Mouse (Mus musculus) thymus, postnatal 10 days (tissue): Measurements from ENCODE around the gene Cdc37.

Source experiments
- DNase-seq, 2 experiments: peaks; one replicate each; pipeline ENCODE4 v3.0.0; 2021; ENCODE audit warnings: low spot score in 2 of 2

The Cdc37 gene

DNA sequence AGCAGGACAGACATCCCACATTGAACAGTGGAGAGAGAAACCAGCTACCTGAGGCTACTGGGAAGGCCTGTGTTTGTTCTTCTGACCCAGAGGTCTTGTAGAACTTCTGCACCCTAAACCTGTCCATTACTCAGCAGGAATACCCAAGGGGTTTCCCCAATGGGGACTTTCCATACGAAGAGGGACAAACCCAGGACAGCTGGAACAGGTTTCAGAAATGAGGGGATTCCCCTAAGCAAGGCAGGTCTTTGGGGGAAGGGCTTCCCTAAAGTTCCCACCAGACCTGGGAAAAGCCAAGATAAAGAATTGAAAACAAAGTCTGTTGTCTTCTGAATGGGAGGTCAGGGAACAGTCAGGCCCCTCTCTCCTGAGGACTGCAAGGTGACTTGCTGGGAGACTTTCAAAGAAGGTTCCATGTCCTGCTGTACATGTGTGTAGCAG, 13.8 kb downstream of the Cdc37 start:
- no peak for DNase-seq

DNA sequence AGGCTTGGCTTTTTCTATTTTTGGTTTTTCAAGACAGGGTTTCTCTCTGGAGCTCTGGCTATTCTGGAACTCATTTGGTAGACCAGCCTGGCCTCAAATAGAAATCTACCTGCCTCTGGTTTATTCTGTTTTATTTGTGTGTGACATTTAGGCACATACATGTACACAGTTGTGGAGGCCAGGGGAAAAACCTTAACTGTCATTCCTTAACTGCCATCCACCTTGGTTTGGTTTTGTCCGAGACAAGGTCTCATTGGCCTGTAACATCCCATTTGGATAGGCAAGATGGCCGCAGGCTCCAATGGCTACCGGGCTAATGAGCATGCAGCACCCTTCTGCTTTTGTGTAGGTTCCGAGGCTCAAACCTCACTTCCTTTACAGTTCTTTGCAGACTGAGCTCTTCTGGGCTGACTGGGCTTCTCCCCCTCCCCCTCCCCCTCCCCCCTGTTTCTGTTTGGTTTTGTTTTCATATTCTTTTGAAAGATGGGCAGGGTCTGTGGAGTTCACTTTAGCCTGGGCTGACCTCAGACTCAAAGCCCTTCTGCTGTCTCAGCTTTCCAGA, 14.4 kb downstream of the Cdc37 start:
- no peak for DNase-seq

DNA sequence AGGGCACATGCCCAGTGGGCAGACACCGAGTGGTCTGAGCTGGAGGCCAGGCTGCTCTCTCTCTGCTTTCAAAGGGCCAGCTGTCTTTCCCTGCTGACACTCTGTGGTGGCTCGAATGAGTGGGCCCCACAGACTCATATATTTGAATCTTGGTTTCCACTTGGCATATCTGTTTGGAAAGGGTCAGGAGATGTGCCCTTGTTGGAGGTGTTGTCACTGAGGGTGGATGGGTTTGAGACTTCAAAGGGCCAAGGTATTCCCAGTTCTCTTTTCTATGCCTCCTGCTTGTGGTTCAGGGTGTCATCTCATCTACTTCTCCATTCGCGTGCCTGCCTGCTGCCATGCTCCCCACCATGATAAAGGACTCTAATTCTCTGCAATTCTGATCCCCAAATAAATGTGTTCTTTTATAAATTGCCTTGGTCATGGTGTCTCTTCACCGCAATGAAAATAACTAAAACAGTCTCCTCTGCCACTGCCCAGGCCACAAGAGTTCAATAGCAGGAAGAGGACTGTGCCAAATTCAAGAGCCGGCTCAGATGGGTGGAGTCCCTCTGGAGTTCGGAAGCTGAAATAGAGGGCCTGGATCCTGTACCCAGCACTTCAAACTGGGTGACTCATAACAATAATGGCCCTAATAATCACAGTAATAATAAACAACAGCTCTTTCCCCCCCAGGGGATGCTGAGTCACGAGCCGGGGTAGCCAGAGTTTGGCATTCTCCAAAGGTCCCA, 15.0 kb downstream of the Cdc37 start:
- no peak for DNase-seq

DNA sequence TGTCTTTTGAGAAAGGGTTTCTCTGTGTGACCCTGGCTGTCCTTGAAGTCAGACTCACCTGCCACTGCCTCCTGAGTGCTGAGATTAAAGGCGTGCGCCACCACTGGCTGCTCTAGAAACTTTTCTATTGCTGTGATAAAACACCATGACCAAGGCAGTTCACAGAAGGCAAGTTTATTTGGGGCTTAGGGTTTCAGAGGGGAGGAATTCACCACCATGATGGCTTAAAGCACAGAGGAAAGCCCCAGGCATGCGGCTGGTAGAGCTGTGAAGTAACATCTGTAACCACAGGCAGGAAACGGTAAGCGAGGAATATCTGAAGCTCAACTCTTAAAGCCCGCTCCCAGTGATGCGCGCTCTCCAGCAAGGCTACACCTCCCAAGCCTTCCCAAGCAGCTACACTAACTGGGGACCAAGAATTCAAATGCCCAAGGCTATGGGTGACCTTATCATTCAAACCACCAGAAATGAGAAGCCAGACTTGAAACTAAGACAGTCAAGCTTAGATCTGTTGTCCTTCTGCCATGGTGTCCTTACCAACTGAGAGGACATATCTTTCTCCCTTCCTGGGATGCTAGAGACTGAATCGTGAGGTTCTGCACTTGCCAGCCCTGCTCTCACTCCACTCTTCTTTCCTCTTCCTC, 16.6 kb downstream of the Cdc37 start:
- peak; percentile 44 to 52 for DNase-seq

DNA sequence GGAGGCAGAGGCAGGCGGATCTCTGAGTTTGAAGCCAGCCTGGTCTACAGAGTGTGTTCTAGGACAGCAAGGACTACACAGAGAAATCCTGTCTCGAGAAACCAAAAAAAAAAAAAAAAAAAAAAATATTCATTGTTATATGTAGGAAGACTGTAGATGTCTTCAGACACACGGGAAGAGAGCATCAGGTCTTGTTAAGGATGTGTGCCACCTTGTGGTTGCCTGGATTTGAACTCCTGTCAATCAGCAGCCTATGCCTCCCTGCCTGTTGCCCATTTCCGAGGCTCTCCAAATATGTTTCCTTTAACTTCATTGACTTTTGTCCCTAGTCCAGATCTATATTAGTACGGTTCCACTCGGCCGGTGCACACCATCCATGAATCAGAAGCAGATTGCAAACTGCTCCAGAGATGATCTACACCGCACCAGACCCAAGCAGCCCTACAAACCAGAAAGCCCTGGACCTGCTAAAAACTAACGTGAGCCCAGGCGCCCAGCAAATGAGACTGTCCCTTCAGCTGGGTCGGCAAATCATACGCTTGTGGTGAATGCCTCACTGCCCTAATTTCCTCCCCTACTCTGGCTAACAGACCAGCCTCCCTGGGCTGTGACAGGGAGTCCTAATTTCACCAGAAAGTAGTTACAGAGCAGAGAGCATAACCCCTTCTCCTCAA, 17.5 kb downstream of the Cdc37 start:
- DNase-seq = no peak

DNA sequence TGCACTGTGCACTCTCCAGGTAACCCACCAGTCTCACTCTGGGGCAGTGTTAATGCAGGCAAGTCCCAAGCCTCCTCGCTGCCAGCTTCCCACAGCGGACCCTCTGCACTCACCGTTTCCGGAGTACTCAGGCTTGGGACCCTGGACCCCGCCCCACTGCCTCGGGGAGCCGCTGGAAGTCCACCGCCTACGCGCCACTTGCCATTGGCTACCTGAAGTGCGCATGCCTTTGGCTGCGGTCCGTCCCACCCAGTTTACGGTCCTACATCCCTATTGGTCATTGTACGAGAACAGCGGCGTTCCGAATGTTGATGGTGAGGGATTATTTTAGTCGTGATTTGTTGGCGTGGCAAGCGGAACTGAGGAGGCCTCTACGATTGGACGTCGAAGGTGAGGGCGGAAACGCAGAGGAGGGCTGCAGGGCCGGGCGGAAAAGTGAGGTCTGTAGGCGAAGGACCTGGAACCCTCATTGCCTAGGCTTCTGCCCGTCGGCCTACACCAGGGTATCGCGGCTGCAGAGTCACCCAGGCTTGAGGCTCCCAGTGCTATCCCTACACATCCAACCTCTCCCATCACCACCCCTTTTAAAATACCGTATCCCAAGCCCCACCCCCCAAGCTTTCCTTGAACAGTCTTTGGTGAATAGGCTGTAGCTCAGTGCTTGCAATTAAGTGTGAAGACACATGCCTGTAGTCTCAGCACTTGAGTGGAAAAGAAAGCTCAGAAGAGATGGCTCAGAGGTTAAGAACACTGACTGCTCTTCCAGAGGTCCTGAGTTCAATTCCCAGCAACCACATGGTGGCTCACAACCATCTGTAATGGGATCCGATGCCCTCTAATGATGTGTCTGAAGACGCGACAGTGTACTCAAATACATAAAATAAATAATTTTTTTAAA, 18.5 kb downstream of the Cdc37 start, which contains the start of gene Tyk2:
TSS of gene Tyk2 (minus strand) at position 185 of the 898 bp plus-strand sequence.
- peak; percentile 77 to 86 for DNase-seq

DNA sequence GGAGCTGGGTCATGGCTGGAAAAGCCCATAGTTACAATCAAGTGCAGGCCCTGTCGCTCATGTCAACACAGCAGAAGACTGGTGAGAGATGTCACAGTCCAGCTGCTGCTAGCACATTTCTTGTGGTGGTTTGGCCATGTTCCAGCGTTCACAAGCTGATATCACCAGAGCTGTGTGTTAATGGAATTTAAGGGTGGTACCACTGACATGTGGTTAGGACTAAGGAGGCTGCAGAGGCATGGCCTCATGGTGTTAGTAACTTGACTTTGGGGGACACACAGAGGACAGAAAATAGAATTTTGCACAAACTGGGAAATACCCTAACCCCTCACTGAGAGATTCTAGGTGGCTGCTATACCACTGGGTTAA, 23.5 kb downstream of the Cdc37 start:
- DNase-seq = no peak

DNA sequence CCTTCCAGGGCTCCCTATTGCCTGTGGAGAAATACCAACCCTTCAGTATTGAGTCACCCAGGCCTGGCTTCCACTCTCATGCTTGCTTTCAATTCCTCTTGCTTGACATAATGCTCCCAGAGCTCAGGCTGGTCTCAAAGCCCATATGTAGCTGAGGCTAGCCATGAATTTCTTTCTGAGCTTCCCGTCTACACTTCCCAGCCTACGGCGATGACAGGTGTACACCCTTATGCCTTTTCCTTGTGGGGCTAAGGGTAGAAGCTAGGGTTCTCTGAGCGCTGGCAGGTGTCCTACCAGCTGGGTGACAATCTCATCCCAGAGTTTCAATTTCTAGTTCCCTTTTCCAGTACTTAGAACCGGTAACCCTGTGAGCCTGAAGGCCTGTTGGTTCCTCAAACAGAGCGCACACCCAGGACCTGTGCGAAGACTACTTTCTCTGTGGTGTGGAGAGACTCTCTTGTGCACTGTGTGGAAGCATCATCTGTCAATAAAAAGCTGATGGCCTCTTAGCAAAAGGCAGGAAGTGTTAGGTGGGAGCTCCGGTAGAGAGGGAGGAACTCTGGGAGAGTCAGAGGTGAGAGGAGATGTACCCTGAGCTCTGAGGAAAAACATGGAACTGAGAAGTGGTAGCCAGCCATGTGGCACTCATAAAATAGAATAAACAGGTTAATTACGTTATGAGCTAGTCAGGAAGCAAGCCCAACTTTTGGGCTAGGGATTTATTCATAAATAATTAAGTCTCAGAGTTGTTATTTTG, 24.1 kb downstream of the Cdc37 start:
- DNase-seq = no peak

DNA sequence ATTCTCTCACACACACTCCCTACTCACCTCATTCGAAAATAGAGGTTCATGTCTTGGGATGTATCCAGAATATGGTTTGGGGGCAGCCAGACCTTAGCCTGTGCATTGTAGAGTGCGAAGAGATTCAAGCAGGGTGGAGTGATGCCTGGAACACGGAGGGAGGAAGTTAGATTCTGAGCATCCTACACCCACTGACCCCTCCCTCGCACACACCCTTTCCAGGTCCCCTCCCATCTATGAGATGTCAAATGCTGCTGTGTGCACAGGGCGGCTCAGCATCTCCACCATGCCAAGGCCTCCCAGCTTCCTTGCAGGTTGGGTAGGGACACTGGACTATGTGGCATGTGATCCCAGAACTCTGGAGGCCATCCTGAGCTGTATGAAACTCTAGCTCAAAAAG, 24.9 kb downstream of the Cdc37 start:
- DNase-seq = no peak

DNA sequence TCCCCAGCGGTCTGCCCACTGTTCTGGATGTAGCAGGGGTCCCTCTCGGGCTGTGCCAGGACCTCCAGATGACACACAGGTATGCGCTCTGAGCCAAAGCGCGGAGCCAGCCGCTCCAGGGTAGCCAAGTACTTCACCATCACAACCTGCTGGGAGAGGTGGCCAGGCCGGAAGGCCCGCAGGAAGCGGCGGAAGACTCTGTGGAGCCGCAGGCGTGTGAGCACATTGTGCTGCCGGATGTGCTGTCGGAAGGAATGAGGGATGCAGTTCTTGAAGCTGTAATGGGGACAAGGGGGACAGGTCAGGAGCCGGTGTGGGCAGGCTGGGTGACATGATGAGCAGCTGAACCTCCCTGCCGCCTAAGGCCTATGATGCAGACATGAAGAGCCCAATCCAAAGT, 28.3 kb downstream of the Cdc37 start:
- no peak for DNase-seq

DNA sequence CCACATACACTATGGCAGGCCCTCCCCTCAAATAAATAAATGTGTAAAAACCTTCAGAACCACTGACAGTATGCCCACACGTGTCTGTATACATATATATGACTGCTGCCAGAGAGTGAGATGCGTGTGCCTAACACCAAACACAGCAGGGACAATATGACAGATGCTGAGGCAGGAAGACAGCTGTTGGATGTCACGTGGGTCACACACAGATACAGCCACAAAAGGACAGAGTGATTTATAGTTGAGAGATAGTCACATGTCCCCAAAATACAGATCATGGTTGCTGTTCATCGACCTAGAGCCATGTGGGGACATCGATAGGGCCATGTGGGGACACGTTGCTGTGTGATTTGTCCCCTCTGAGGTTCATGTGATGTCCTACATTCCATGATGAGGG, 32.7 kb downstream of the Cdc37 start:
- no peak for DNase-seq

DNA sequence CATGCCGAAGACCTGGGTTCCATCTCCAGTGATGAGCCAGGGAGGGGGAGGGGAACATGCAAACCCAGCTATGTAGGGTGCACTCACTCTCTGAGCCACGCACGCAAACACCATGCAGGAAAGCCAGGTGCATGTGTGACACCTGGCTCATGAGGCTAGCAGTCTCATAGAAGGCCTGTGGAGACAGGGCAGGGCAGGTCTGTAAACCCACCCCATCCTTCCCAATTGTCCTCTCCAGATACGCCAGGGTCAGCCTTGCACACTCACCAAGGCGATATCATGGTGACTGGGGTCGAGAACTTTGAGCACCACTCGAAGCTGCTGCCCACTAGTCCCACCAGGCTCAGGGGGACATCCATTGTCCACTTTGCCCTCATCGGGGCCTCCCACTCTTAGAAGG, 34.7 kb downstream of the Cdc37 start:
- DNase-seq = no peak

DNA sequence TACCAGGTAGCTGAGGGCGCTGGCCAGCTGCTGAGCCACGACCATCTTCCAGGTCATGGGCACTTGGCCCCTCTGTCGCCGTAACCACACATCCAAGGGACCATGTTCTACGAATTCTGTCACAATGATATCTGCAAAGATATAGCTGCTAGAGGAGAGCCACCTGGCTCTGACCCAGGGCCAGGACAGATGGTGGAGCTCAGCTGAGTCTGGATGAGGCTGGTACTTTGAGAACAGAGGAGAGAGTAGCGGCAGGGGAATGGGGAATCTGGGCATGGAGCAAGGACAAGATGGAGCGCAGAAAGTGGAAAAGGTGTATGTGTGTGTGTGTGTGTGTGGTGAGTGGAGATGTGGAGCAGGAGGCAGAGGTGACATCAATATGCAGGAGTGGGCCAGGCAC, 35.6 kb downstream of the Cdc37 start:
- no peak for DNase-seq

DNA sequence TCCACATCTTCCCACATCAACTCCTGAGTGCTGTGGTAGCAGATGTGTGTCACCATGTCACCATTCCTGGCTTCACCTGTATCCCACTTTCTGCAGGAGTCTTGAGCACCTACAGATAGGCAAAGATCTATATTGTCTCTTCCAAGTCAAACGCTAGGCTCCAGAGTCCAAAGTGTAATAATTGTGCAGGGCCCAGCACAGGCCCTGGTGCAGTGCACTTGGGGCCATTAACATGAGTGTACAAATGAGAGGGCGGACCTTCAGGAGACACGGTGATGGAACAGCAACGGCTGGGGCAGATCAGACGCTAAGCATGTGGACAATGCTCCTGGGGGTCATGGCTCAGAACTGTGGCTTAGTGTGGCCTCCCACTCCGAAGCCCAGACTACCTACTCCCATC, 36.0 kb downstream of the Cdc37 start:
- DNase-seq = no peak

DNA sequence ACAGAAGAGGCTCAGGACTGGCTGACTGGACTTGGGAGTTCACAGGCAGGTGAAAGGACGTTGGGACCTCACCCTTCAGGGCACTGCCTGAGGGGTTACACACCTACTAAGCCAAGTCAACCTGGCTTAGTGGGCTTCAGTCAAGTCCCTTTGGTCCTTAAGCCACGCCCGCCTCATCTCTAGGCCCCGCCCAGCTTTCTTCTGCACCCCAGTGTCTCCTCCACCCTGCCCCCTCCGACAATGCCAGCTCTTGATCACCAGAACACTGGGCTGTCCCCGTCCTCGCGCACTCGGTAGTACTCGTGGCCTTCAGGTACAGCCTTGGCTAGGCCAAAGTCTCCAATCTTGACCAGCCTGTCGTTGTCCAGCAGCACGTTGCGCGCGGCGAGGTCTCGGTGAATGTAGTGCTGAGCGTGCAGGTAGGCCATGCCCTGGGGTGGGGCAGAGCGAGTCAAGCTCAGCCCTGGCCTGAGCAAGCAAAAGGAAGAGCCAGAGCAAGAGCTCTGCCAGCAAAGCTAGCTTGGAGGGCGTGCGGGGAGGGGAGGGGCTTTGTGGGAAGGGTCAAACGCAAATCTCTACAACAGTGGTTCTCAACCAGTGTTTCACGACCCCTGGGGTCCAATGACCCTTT, 42.1 kb downstream of the Cdc37 start:
- no peak for DNase-seq

DNA sequence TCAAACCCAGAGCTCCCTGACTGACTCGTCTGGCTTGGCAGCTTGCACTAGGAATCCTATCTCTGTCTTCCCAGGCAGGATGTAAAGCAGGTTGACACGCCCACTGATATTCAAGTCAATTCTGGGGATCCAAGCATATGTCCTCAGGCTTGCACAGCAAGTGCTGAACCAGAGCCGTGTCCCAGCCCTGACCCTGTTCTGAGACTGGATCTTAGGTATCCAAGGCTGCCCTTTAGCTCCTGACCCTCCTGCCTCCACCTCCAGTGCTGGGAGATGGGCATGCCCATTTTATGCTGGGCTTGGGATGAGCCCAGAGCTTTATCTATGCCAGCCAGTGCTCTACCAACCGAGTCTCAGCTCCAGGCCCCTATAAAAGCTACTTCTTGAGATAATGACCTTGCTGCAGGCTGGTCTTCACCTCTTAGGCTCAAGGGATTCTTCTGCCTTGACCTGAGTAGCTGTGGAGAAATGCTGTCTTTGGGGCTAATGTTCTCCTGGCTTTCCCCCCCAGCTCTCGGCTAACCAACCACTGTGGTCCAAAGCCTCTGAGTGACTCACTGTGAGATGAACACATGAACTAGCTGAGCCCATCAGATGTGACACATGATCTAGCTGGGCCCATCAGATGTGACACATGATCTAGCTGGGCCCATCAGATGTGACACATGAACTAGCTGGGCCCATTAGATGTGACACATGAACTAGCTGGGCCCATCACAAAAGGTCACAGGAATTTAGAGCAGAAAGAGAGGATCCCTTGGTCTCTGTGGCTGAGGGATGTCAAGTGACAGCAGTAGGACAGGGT, 43.8 kb downstream of the Cdc37 start:
- DNase-seq = no peak

DNA sequence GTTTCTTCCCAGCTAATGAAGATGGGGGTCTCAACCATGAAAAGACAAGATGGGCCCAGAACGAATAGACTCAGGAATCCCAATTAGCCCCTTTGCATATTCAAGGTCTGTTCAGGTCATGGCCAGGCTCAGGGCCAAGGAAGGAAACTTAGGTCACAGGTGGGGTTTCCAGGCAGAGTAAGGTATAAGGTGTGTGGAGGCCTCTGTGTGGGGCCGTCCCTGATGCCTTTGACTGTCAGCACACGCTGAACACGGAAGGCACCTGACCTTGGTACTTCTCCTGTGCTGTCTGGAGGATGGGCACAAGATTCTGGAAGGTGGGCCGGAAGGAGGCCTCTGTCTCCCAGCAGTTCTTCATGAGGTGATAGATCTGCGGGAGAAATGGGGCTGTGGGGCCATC, 45.0 kb downstream of the Cdc37 start:
- no peak for DNase-seq

DNA sequence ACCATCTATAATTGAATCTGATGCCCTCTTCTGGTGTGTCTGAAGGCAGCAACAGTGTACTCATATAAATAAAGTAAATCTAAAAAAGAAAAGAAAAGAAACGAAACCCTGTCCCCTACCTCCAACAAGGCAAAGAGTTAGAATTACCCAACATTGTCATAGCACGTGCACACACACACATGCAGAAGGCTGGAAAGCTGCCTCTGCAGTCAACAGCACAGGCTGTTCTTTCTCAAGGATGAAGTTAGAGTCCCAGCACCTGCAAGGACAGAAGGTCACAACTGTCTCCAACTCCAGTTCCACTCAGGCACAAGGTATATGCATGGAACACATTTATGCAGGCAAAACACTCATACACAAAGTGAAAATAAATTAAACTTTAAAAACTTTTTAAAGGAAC, 47.7 kb downstream of the Cdc37 start:
- DNase-seq = no peak

DNA sequence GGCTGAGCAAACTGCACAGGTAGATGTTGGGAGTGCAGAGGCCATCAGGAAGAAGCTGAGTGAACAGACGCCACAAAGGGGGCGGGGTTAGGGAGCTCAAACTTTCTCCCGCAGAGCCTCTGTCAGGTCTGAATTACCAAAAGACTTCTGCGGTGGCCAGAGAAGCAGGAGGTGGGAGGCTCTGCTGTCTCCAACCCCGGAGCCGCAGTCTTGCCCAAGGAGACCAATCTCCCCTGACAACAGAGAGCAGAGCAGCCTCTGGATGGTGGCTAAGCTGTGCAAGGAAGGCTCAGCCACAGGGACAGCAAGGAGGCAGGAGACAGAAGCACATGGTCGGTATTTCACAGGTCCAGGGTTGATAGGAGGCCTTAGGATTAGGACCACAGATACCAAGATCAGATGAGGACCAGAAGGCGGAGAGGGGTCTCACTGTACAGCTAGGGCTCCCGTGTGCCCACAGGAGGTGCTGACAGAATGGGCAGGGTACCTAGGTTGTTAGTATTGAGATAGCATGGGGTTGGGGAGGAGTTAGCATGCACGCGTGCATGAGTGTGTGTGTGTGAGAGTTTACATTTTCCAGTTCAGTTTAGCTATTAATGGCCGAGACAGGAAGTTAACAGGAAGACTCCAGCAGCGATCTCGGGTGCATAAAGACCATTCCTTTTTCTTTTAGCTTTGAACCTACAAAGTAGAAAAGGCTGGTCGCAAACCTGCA, 49.2 kb downstream of the Cdc37 start:
- DNase-seq = no peak
